Mouse (Mus musculus): ENCODE measurements around the gene Jun. TPM values are rescaled to one million over a fixed set of nuclear protein-coding genes. Genes with fewer than 3 reads are reported as not detected.

Jun gene
- polyA plus RNA-seq, 1 experiment from 2014 or later = 20.7 TPM

DNA sequence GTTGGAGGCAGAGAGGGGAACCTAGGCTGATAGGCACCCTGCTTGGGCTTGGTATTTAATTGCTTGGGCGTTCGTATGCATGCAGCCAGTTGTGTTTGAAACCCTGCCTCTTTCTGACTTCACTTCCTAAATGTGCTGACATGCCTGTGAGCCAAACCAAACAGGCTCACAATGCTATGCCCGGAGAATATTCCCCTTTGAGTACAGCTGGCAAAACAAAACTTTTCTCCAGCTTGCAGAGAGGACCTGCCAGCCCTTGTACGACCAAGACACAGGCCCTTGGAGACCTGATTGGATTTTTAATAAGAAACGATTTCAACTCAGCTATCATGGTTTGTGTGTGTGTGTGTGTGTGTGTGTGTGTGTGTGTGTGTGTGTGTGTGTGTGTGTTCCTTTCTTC lies 14.0 kb downstream of the Jun start:
- no peaks in the 10 kb centered on the region for H3K27me3 ChIP-seq (replicated peaks; ENCODE audit: control insufficient read depth, insufficient read depth, low read length)
- H3K4me1 ChIP-seq (replicated peaks; ENCODE audit: control insufficient read depth, insufficient read depth, low read length) = no peaks in the 10 kb centered on the region
- ATAC-seq (replicated peaks; ENCODE audit: low FRiP score) (no peak), DNase-seq (ENCODE audit: low spot score) (no peak)
- no peak overlapping the region for H3K9ac ChIP-seq (ENCODE audit: low read depth, low read length)
- H3K27ac ChIP-seq (ENCODE audit: low read depth, low read length) = no peak overlapping the region
- WGBS = 68% methylated on average over 5 of the region's 5 CpGs
- no peak overlapping the region for H3K4me2 ChIP-seq
- H3K9me3 ChIP-seq (ENCODE audit: control insufficient read depth, low read length) = no peaks in the 10 kb centered on the region
- no peaks in the 10 kb centered on the region for H3K36me3 ChIP-seq (ENCODE audit: control insufficient read depth, insufficient read depth, low read length)
- H3K4me3 ChIP-seq (ENCODE audit: low read depth, low read length) = no peak overlapping the region

DNA sequence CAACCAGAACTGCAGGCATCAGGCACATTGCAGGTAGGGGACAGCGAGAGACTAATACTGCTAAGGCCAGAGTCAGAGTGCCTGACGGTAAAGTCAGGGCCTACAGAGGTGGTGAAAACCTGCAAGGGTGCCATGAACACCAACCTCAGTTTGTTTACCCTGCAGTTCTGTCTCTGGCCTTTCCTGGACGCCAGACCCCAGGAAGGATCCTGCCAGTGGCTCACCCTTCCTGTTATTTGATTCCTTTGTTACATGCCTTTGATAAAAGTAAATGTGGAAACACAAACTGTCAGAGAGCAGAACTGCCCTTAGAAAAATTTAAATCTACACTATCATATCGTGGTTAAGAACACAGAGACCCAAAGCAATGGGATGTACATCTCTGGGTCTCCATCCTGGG lies 20.9 kb downstream of the Jun start:
- no peak overlapping the region for H3K4me2 ChIP-seq
- H3K9ac ChIP-seq (ENCODE audit: low read depth, low read length) = no peak overlapping the region
- no peaks in the 10 kb centered on the region for H3K9me3 ChIP-seq (ENCODE audit: control insufficient read depth, low read length)
- no peak for DNase-seq (ENCODE audit: low spot score)
- WGBS = 45% methylated on average over 4 of the region's 4 CpGs
- no peaks in the 10 kb centered on the region for H3K4me1 ChIP-seq (replicated peaks; ENCODE audit: control insufficient read depth, insufficient read depth, low read length)
- H3K36me3 ChIP-seq (ENCODE audit: control insufficient read depth, insufficient read depth, low read length) = no peaks in the 10 kb centered on the region
- H3K27me3 ChIP-seq (replicated peaks; ENCODE audit: control insufficient read depth, insufficient read depth, low read length) = no peaks in the 10 kb centered on the region
- no peak overlapping the region for H3K4me3 ChIP-seq (ENCODE audit: low read depth, low read length)
- H3K27ac ChIP-seq (ENCODE audit: low read depth, low read length) = no peak overlapping the region
- no peak for ATAC-seq (replicated peaks; ENCODE audit: low FRiP score)

DNA sequence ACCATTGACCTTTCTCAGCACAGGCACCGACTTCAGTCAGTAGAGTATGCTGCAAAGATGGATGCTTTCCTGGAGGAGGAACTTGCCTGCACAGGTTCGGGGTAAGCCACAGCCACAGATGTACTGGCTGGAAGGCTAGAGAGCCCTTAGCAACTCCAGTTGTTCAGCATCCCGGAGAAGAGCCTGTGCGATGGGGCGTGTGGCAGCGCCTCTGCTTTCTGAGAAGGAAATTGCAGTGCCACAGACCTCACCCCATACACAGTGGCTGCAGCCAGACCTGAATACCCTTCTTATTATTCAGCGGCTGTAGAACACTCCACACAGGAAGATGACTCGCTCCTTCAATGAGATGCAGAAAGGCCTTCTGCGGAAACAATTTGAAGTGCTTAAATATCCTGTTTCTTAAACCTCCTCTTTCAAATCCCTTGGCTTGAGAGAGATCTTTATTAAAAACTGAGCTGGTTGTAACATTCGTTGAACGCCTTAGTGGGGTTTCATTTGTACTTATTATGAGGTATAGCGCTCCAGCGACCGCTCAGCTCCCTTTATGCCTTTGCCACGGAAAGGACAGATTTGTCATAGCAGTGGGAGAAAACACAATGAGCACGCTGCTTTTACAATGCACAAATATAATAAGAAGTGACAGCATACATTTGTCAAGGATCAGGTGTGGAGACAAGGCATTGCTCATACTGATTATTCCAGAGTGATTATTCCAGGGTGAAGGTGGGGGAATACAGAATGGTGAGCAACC lies 26.0 kb downstream of the Jun start:
- DNase-seq (ENCODE audit: low spot score) (no peak), ATAC-seq (replicated peaks; ENCODE audit: low FRiP score) (no peak)
- 77% methylated on average over 16 of the region's 16 CpGs for WGBS
- no peak overlapping the region for H3K4me3 ChIP-seq (ENCODE audit: low read depth, low read length)
- no peak overlapping the region for H3K9ac ChIP-seq (ENCODE audit: low read depth, low read length)
- H3K36me3 ChIP-seq (ENCODE audit: control insufficient read depth, insufficient read depth, low read length) = no peaks in the 10 kb centered on the region
- no peak overlapping the region for H3K4me2 ChIP-seq
- no peaks in the 10 kb centered on the region for H3K27me3 ChIP-seq (replicated peaks; ENCODE audit: control insufficient read depth, insufficient read depth, low read length)
- H3K27ac ChIP-seq (ENCODE audit: low read depth, low read length) = no peak overlapping the region
- no peaks in the 10 kb centered on the region for H3K9me3 ChIP-seq (ENCODE audit: control insufficient read depth, low read length)
- no peaks in the 10 kb centered on the region for H3K4me1 ChIP-seq (replicated peaks; ENCODE audit: control insufficient read depth, insufficient read depth, low read length)

DNA sequence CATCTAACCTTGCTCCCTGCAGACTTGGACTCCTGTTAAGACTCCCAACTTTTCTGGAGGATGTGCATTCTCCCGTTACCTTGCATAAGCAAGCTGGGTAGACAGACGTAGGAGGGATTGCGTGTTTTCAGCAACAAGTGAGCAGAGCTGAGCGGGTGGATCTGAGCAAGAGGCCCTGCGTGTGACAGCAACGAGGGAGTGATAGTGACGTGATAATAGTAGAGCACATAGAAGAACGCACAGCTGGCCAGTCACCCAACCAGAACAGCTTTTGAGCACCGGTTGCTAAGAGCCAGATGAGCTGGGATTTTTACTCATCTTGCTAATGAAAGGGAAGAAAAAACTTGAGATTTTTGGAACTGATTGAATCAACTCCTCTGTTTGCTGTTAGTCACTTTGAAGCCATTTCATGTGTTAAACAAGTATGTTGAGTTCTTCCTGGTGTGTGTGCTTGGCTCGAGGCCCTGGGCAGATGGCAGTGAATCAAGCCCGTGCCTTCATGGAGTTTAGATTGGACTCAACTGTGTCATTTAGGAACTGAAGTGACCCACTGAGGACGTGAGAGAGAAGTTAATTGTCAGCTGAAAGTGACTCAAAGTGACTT lies 28.6 kb downstream of the Jun start:
- Histone ChIP-seq H3K9ac (ENCODE audit: low read depth, low read length) (no peak overlapping the region), H3K4me2 (no peak overlapping the region), H3K27ac (ENCODE audit: low read depth, low read length) (no peak overlapping the region), H3K4me3 (ENCODE audit: low read depth, low read length) (no peak overlapping the region), H3K27me3 (replicated peaks; ENCODE audit: control insufficient read depth, insufficient read depth, low read length) (no peaks in the 10 kb centered on the region), H3K9me3 (ENCODE audit: control insufficient read depth, low read length) (no peaks in the 10 kb centered on the region), H3K36me3 (ENCODE audit: control insufficient read depth, insufficient read depth, low read length) (no peaks in the 10 kb centered on the region), H3K4me1 (replicated peaks; ENCODE audit: control insufficient read depth, insufficient read depth, low read length) (no peaks in the 10 kb centered on the region)
- no peak for ATAC-seq (replicated peaks; ENCODE audit: low FRiP score)
- no peak for DNase-seq (ENCODE audit: low spot score)
- 80% methylated on average over 12 of the region's 12 CpGs for WGBS

GRCm38 (mm10) chr4:95021649-95022637 lies 30.1 kb downstream of the Jun start:
- H3K4me1 ChIP-seq (replicated peaks; ENCODE audit: control insufficient read depth, insufficient read depth, low read length) = no peaks in the 10 kb centered on the region
- DNase-seq (ENCODE audit: low spot score) = no peak
- no peak overlapping the region for H3K4me3 ChIP-seq (ENCODE audit: low read depth, low read length)
- H3K9ac ChIP-seq (ENCODE audit: low read depth, low read length) = no peak overlapping the region
- no peak overlapping the region for H3K4me2 ChIP-seq
- no peaks in the 10 kb centered on the region for H3K36me3 ChIP-seq (ENCODE audit: control insufficient read depth, insufficient read depth, low read length)
- no peak overlapping the region for H3K27ac ChIP-seq (ENCODE audit: low read depth, low read length)
- ATAC-seq (replicated peaks; ENCODE audit: low FRiP score) = no peak
- WGBS = 71% methylated on average over 12 of the region's 12 CpGs
- H3K27me3 ChIP-seq (replicated peaks; ENCODE audit: control insufficient read depth, insufficient read depth, low read length) = no peaks in the 10 kb centered on the region
- no peaks in the 10 kb centered on the region for H3K9me3 ChIP-seq (ENCODE audit: control insufficient read depth, low read length)

- H3K4me2 ChIP-seq = no peak overlapping the region
- no peaks in the 10 kb centered on the region for H3K36me3 ChIP-seq (ENCODE audit: control insufficient read depth, insufficient read depth, low read length)
- no peak overlapping the region for H3K9ac ChIP-seq (ENCODE audit: low read depth, low read length)
- no peak overlapping the region for H3K4me3 ChIP-seq (ENCODE audit: low read depth, low read length)
- no peaks in the 10 kb centered on the region for H3K4me1 ChIP-seq (replicated peaks; ENCODE audit: control insufficient read depth, insufficient read depth, low read length)
- no peaks in the 10 kb centered on the region for H3K27me3 ChIP-seq (replicated peaks; ENCODE audit: control insufficient read depth, insufficient read depth, low read length)
- WGBS = 68% methylated on average over 2 of the region's 2 CpGs
- ATAC-seq (replicated peaks; ENCODE audit: low FRiP score) (no peak), DNase-seq (ENCODE audit: low spot score) (no peak)
- no peaks in the 10 kb centered on the region for H3K9me3 ChIP-seq (ENCODE audit: control insufficient read depth, low read length)
- H3K27ac ChIP-seq (ENCODE audit: low read depth, low read length) = no peak overlapping the region
Measured at GRCm38 (mm10) chr4:95020201-95020600, 31.8 kb downstream of the Jun start.

DNA sequence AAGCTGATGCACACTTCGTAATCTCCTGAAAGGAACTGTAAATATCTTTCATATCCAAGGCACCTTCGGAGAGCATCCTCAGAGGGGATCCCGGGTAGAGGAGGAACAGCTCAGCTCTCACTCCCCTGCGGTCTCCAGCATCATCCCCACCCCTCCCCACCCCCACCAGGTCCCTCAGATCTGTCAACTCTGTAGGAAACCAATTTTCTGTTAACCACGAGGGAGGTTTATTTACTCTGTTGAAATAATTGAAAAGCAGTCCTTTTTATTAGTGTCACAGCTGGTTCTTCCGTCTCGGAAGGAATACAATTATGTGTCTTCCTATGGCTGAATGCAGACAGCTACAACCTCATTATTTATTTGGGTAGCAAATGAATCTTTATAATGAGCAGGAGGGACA lies 33.8 kb downstream of the Jun start:
- H3K4me2 ChIP-seq = no peak overlapping the region
- no peak overlapping the region for H3K4me3 ChIP-seq (ENCODE audit: low read depth, low read length)
- no peaks in the 10 kb centered on the region for H3K4me1 ChIP-seq (replicated peaks; ENCODE audit: control insufficient read depth, insufficient read depth, low read length)
- DNase-seq (ENCODE audit: low spot score) (no peak), ATAC-seq (replicated peaks; ENCODE audit: low FRiP score) (no peak)
- H3K27ac ChIP-seq (ENCODE audit: low read depth, low read length) = no peak overlapping the region
- no peaks in the 10 kb centered on the region for H3K9me3 ChIP-seq (ENCODE audit: control insufficient read depth, low read length)
- no peaks in the 10 kb centered on the region for H3K27me3 ChIP-seq (replicated peaks; ENCODE audit: control insufficient read depth, insufficient read depth, low read length)
- H3K36me3 ChIP-seq (ENCODE audit: control insufficient read depth, insufficient read depth, low read length) = no peaks in the 10 kb centered on the region
- WGBS = 48% methylated on average over 7 of the region's 7 CpGs
- no peak overlapping the region for H3K9ac ChIP-seq (ENCODE audit: low read depth, low read length)

DNA sequence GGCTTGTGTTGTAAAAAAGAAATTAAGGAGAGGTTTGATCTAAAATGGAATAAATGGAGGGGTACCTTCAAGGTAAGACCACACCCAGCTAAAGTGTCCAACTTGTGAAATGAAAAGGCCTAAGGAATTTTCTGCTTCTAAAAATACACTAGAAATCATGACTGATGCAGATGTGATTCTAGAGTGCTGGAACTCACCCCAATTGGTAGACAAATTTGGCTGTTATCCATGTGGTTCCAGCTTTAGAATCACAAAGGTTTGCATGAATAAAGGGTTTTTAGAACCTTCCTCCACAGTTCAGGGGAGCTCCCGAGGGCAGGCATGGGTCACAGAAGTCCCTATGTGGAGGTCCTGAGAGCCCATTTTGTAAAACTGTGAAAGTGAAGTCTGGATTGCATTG lies 39.3 kb downstream of the Jun start:
- Histone ChIP-seq H3K27ac (ENCODE audit: low read depth, low read length) (no peak overlapping the region), H3K36me3 (ENCODE audit: control insufficient read depth, insufficient read depth, low read length) (no peaks in the 10 kb centered on the region), H3K4me3 (ENCODE audit: low read depth, low read length) (no peak overlapping the region), H3K9ac (ENCODE audit: low read depth, low read length) (no peak overlapping the region), H3K27me3 (replicated peaks; ENCODE audit: control insufficient read depth, insufficient read depth, low read length) (no peaks in the 10 kb centered on the region), H3K4me1 (replicated peaks; ENCODE audit: control insufficient read depth, insufficient read depth, low read length) (no peaks in the 10 kb centered on the region), H3K4me2 (no peak overlapping the region), H3K9me3 (ENCODE audit: control insufficient read depth, low read length) (no peaks in the 10 kb centered on the region)
- WGBS = 80% methylated on average over 1 of the region's 1 CpGs
- ATAC-seq (replicated peaks; ENCODE audit: low FRiP score) (no peak), DNase-seq (ENCODE audit: low spot score) (no peak)

Data from liver, embryonic 11.5 days (tissue).